Mouse (Mus musculus) CH12.LX (cell line): ENCODE data around the gene Dmrta2.

Experiments
- CHD1 ChIP-seq: IDR thresholded peaks from 2 replicates; pipeline ENCODE4 v1.6.1; 2012; ENCODE audit warnings: low read depth, low read length, improper control_type of control experiment, inconsistent platforms
- CTCF ChIP-seq, 2 experiments: IDR thresholded peaks in 1 of 2; conservative IDR thresholded peaks in 1 of 2; 2 replicates each; pipeline ENCODE4 v1.5.1; 2011 to 2012; ENCODE audit warnings: low read depth in 2 of 2, low read length in 2 of 2, improper control_type of control experiment in 1 of 2, inconsistent platforms in 1 of 2, mild to moderate bottlenecking in 1 of 2, moderate library complexity in 1 of 2
- ELF1 ChIP-seq: IDR thresholded peaks from 2 replicates; pipeline ENCODE4 v1.6.1; 2014; ENCODE audit warnings: low read depth, mild to moderate bottlenecking, inconsistent platforms, low read length, improper control_type of control experiment
- EP300 ChIP-seq: IDR thresholded peaks from 2 replicates; pipeline ENCODE4 v1.6.1; 2011; ENCODE audit warnings: low read length, improper control_type of control experiment
- ETS1 ChIP-seq: conservative IDR thresholded peaks from 2 replicates; pipeline ENCODE4 v1.6.1; 2012; ENCODE audit warnings: low read depth, mild to moderate bottlenecking, inconsistent platforms, low read length, improper control_type of control experiment, moderate library complexity
- KAT2A ChIP-seq: IDR thresholded peaks from 2 replicates; pipeline ENCODE4 v1.6.1; 2012; ENCODE audit warnings: low read length, improper control_type of control experiment, inconsistent platforms; ENCODE audit not compliant: insufficient replicate concordance
- MAFK ChIP-seq: IDR thresholded peaks from 2 replicates; pipeline ENCODE4 v1.6.1; 2011; ENCODE audit warnings: low read length, improper control_type of control experiment; ENCODE audit not compliant: insufficient replicate concordance
- MAZ ChIP-seq: IDR thresholded peaks from 2 replicates; pipeline ENCODE4 v1.6.1; 2012; ENCODE audit warnings: low read depth, mild to moderate bottlenecking, inconsistent platforms, low read length, improper control_type of control experiment, moderate library complexity
- PAX5 ChIP-seq: IDR thresholded peaks from 2 replicates; pipeline ENCODE4 v1.6.1; 2012; ENCODE audit warnings: low read length, inconsistent platforms, mixed read lengths
- POLR2A ChIP-seq: IDR thresholded peaks from 2 replicates; pipeline ENCODE4 v1.6.1; 2011; ENCODE audit warnings: low read depth, mild to moderate bottlenecking, improper control_type of control experiment, low read length
- RCOR1 ChIP-seq: conservative IDR thresholded peaks from 2 replicates; pipeline ENCODE4 v1.6.1; 2012; ENCODE audit warnings: low read depth, mild to moderate bottlenecking, inconsistent platforms, low read length, improper control_type of control experiment
- TCF12 ChIP-seq: IDR thresholded peaks from 2 replicates; pipeline ENCODE4 v1.6.1; 2014; ENCODE audit warnings: low read depth, mild to moderate bottlenecking, inconsistent platforms, low read length, improper control_type of control experiment
- USF1 ChIP-seq: IDR thresholded peaks from 2 replicates; pipeline ENCODE4 v1.6.1; 2014; ENCODE audit warnings: low read depth, mild to moderate bottlenecking, inconsistent platforms, low read length, improper control_type of control experiment
- ZMIZ1 ChIP-seq: IDR thresholded peaks from 2 replicates; pipeline ENCODE4 v1.6.1; 2012; ENCODE audit warnings: low read depth, mild to moderate bottlenecking, inconsistent platforms, low read length, improper control_type of control experiment

DNA sequence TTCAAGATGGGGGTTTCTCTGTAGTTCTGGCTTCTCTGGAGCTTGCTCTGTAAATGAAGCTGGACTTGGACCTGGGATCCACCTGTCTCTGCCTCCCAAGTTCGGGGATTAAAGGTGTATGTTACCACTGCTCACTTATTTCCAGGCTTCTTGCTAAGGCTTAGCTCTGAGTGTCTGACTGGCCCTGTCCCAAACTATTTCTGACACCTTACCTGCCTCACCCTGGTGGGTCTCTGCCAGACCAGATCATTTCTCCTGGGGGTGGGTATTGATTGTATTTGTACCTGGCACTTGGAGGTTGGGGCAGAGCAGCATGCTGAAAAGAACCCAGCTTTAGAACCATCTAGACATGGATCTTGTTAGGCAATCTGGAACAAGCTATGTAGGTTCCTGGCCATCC lies 51.6 kb downstream of the Dmrta2 start:
- TF ChIP-seq POLR2A (no peak), EP300 (no peak), TCF12 (no peak), RCOR1 (no peak), ZMIZ1 (no peak), CTCF (conservative IDR thresholded peaks at IDR 0.05 in 1 of 2, IDR thresholded peaks at IDR 0.05 in 1 of 2; ENCODE audit: low read depth in 2 of 2, low read length in 2 of 2) (no peak), KAT2A (no peak), CHD1 (no peak), USF1 (no peak), MAZ (no peak), MAFK (no peak), ETS1 (no peak), ELF1 (no peak), PAX5 (no peak)
